Mouse (Mus musculus) small intestine, adult 2 months (tissue): ENCODE measurements at regions not wholly inside any gene's neighbourhood (a gene's known extent, or its start where the extent isn't known, plus 50 kb on each side); places are given as distances from the start of the nearest gene placed in this dataset.

Experiments
- CTCF ChIP-seq: fragments of 200-500 bp; IDR thresholded peaks from 2 replicates; pipeline ENCODE4 v1.5.1; 2012; ENCODE audit warnings: low read depth, mild to moderate bottlenecking, control low read depth, inconsistent platforms, low read length, moderate library complexity, mixed read lengths; ENCODE audit not compliant: insufficient replicate concordance, insufficient read length; ENCODE audit errors: extremely low read depth
- POLR2A ChIP-seq: fragments of 200-500 bp; IDR thresholded peaks from 2 replicates; pipeline ENCODE4 v1.6.1; 2012; ENCODE audit warnings: low read depth, mild to moderate bottlenecking, control low read depth, inconsistent platforms, low read length, moderate library complexity

DNA sequence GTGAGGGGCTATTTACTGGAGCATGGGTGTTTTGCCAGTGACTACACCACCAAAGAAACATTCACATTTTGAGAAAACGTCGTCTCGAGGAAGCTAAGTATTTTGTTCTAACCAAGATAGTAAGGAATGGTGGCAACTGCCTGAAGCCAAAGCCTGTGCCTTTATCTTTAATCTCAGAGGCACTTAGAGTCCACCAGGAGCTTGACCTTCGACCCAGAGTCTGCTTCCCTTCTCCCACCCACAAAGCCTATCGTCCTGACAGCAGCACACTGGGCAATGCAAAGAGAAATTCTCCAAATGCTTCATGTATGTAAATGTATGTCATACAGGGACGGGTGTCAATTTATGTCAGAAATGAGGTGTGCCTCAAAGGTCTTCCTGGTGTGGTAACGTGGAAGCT, 437.2 kb upstream of the Mgmt start:
- no peak for TF ChIP-seq CTCF
- no peak for TF ChIP-seq POLR2A
